Mouse (Mus musculus) neural tube, postnatal 0 days (tissue): ENCODE measurements around the gene Krtap27-1. TPM values are rescaled to one million over a fixed set of nuclear protein-coding genes. Genes with fewer than 3 reads are reported as not detected.

ENCODE experiments used
- polyA plus RNA-seq: library from polyadenylated mRNA; unstranded; fragments of >200 nt; fragmentation: Nextera tagmentation; extraction: Ambion mirVana; gene quantifications from 2 replicates; pipeline ENCODE4 v1.2.1, GENCODE M21; 2015

Krtap27-1 gene
- polyA plus RNA-seq: not detected in 2 replicates

DNA sequence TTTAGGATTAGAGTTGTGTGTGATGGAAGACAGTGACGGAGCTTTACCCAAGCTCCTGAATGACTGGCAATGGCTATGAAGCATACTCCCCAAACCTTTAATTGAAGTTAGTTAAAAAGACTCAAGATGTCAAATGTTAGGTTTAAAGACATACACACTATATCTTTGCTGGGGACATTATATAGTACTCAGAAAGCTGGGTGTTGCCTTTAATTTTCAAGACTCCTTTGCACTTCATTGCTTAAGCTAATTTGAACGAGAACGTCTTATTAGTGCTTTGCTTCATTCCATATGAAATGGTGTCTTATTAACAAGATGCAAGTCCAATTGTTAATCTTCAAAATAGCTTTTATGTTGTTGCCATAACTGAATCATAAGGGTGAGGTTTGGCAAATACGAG is at the start of gene Krtap27-1:
Gene Krtap27-1, minus strand, starts transcription at position 101 of the 400 bp plus-strand sequence.

DNA sequence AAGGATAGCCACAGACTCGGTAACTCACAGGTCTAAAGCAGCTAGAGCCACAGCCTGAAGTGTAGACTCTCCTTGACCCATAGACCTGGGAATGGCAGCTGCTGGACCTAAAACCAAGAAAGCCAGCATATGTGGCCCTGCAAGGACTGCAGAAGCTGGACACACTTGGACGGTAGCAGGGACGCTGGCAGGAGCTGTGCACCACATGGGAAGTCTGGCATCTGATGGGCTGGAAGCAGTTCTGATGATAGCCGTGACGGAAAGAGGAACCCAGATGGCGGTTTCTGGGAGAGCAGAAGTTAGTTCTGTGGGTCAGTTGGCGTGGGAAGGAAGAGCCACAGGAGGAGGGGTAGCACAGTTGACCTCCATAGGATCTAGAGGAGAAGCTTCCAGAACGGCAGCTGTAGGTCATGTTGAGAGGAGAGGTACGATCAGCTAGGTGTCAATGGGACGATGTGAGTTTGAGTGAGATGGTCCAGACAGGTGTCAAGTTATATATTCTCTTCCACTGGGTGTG is 36.1 kb upstream of the Krtap27-1 start, which contains the start of gene 2310061N02Rik:
Gene 2310061N02Rik, minus strand, starts transcription at position 467 of the 517 bp plus-strand sequence.

DNA sequence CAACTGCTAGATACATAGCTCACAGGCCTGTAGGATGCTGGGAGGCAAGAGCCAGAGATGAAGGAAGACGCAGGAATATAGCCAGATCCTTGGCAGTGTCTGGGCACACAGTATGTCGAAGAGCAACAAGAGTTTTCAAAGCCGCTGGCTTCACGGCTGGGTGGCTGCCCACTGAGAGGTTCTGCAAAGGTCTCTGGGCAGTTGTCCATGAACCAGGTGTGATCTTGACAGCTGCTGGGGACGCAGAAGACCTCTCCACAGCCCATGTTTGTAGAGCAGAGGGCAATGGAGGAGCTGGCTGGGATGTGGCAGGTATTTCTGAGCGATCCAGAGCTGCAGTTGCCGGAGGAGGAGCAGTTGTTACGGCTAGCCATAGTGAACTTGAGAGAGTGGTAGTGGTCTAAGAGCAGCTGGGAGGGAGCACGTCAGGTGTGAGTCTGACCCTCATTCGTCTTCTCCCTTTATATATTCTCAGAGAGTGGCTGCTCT is 24.1 kb downstream of the Krtap27-1 start, which contains the start of gene Krtap26-1:
Gene Krtap26-1, minus strand, starts transcription at position 439 of the 489 bp plus-strand sequence.

DNA sequence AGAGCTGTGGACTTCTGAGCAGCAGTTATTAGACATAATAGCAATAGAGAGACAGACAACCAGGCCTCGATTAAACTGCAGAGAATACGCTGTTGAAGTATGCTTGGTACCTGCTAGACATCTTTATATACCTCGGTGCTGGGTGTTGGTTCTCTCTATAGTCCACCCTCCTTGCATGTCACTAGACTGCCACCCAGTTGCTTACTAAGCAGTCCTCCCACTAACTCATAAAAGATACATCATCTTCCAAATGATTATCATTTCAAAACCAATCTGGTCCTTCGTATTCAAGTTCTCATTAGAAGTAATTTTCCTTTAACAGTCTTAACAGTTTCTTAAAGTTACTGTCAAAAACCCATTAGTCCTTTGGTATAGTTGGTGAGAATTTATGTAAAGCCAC is 43.9 kb downstream of the Krtap27-1 start, which contains the start of gene 2310079G19Rik:
Gene 2310079G19Rik, minus strand, starts transcription at position 101 of the 400 bp plus-strand sequence.

Other genes starting within 250 kb of the Krtap27-1 start
- gene Cldn17, start 164.7 kb downstream of the Krtap27-1 start, polyA plus RNA-seq: not detected in 2 replicates
- gene Cldn8, start 108.5 kb downstream of the Krtap27-1 start, polyA plus RNA-seq: 0.06 TPM in 1 of 2 replicates, not detected in the other
- gene Krtap24-1, start 59.4 kb downstream of the Krtap27-1 start, polyA plus RNA-seq: not detected in 2 replicates
- gene 2310079G19Rik, start 44.0 kb downstream of the Krtap27-1 start, polyA plus RNA-seq: not detected in 2 replicates
- not detected in 2 replicates for gene Krtap26-1, start 23.9 kb downstream of the Krtap27-1 start, polyA plus RNA-seq
- not detected in 2 replicates for gene 2310061N02Rik, start 36.3 kb upstream of the Krtap27-1 start, polyA plus RNA-seq
- not detected in 2 replicates for gene Krtap13-1, start 57.2 kb upstream of the Krtap27-1 start, polyA plus RNA-seq
- gene Krtap13, start 80.0 kb upstream of the Krtap27-1 start, polyA plus RNA-seq: not detected in 2 replicates
- not detected in 2 replicates for gene 2310034C09Rik, start 87.2 kb upstream of the Krtap27-1 start, polyA plus RNA-seq
- not detected in 2 replicates for gene 2310057N15Rik, start 102.5 kb upstream of the Krtap27-1 start, polyA plus RNA-seq
- not detected in 2 replicates for gene Gm5965, start 106.2 kb upstream of the Krtap27-1 start, polyA plus RNA-seq
- not detected in 2 replicates for gene Gm20741, start 140.5 kb upstream of the Krtap27-1 start, polyA plus RNA-seq
- not detected in 2 replicates for gene Krtap15, start 148.5 kb upstream of the Krtap27-1 start, polyA plus RNA-seq
- not detected in 2 replicates for gene Krtap14, start 154.5 kb upstream of the Krtap27-1 start, polyA plus RNA-seq
- gene Krtap19-1, start 197.7 kb upstream of the Krtap27-1 start, polyA plus RNA-seq: not detected in 2 replicates
- not detected in 2 replicates for gene Krtap19-2, start 202.6 kb upstream of the Krtap27-1 start, polyA plus RNA-seq
- gene Krtap19-3, start 206.4 kb upstream of the Krtap27-1 start, polyA plus RNA-seq: not detected in 2 replicates
- gene Krtap19-4, start 213.4 kb upstream of the Krtap27-1 start, polyA plus RNA-seq: not detected in 2 replicates
- not detected in 2 replicates for gene Krtap19-5, start 224.8 kb upstream of the Krtap27-1 start, polyA plus RNA-seq